Mouse (Mus musculus) E14TG2a.4 (cell line): Measurements from ENCODE around the gene Nuak2.

ENCODE experiments used
- CTCF ChIP-seq: conservative IDR thresholded peaks from 2 replicates; pipeline ENCODE4 v1.5.1; 2014; ENCODE audit warnings: low read length
- NANOG ChIP-seq: IDR thresholded peaks from 2 replicates; pipeline ENCODE4 v1.6.1; 2014; ENCODE audit warnings: borderline replicate concordance, low read length, mixed read lengths
- POU5F1 ChIP-seq: IDR thresholded peaks from 2 replicates; pipeline ENCODE4 v1.6.1; 2014; ENCODE audit warnings: low read length, borderline replicate concordance

GRCm38 (mm10) chr1:132366937-132367336 lies 51.0 kb downstream of the Nuak2 start:
- no peak for TF ChIP-seq CTCF
- no peak for TF ChIP-seq POU5F1
- TF ChIP-seq NANOG, result no peak
